Mouse (Mus musculus) v-Abl transformed pro-B cells (cell line): ENCODE results near the gene Kalrn.

ENCODE experiments used
- in situ Hi-C, 2 experiments: fragments of 400-800 bp; cut with MboI; formaldehyde crosslinking; loops; one replicate each; pipeline ENCODE4 v1.15.1; 2025; ENCODE audit not compliant: unreplicated experiment in 2 of 2

The Kalrn gene

GRCm38 (mm10) chr16:34011991-34012845 lies 561.1 kb downstream of the Kalrn start:
- in situ Hi-C loops, result no loop called here

GRCm38 (mm10) chr16:34009567-34009966 lies 563.8 kb downstream of the Kalrn start:
- in situ Hi-C loops, result no loop called here

GRCm38 (mm10) chr16:34005986-34006385 lies 567.3 kb downstream of the Kalrn start:
- in situ Hi-C loops, result no loop called here

GRCm38 (mm10) chr16:34004128-34004578 lies 569.2 kb downstream of the Kalrn start:
- in situ Hi-C loops, result no loop called here

DNA sequence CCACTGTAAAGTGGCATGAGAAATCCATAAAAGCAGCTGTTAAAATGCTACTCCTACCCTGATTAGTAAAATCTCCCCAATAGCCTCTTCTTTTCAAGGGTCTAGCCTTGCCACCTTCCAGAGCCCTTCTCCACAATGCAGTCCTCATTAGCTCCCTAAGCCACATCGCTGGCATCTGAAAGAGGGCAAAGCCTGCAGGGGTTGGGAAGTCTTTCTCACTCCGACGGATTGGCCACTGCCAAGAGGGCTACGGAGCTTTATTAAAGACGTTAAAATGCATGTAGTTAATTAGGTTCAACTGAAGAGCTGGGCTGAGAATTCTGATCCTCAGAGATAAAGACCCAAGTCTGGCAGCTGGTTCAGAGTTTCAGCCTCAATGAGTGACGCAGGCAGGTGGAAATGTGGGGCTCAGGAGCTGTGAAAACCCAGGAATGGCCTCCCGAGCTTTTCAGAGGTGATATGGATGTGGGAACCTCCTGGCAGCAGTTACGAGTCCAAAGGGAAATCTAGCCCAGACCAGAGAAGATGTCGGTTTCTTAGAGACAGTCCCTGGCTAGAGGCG lies 569.7 kb downstream of the Kalrn start:
- in situ Hi-C loops, result no loop called here

DNA sequence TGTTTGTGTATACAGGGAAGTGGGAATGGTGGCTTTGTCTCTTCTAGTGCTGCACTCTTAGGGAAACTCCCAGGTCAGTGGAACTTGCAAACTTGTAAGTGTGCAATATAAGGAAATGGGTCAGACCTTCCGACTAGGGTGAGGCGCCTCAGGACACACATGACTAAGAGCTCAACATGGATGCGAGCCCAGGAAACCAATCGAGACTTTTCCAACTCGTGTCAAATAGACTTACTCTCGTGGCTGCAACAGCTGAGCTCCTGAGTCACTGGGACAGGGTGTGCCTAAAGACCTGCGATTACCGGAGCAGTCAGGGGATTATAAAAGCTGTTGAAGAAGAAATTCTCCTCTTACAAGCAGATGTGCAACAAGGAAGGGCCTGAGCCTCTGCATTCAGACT lies 572.6 kb downstream of the Kalrn start:
- in situ Hi-C loops, result no loop called here

DNA sequence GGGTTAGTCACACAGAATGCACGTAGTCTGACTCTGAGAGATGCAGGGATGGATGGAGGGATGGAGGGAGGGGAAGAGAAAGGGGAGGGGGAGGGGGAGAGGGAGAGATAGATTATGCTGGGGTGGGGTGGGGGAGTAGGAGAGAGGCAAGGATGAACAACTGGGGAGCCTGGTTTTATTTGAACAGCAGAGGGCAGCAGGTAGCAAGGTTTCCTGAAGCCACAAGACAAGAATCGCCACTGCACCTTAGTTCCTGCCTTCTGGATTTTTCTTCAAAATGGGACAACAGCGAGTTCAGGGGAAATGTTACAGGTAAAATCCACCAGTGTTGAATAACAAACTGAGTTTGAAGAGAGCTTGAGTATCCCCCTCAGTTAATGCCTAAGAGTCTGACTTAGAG lies 573.9 kb downstream of the Kalrn start:
- in situ Hi-C loops, result loop anchor here (10.0 to 25.0 kb wide), 2 partner anchors 115 to 663 kb away; no protein-coding TSS in a partner anchor

DNA sequence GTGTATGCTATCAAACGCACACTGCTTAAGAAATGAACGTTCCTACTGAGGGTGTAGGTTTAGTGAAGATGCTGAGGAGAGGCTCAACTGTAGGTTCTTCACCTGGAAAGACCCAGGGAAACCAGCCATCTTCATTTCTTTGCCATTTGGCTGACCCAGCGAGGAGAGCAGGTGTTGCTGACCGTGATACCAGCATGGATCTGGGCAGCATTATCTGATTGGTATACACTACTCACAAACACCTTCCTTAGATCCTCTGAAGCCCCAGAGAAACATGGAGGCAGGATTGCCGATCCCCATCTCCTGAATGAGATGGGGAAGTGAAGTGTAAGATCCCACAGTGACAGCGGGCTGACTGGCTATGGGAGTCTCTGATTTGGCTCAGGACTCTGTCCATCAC lies 575.3 kb downstream of the Kalrn start:
- in situ Hi-C loops, result loop anchor here (10.0 to 25.0 kb wide), 2 partner anchors 117 to 664 kb away; no protein-coding TSS in a partner anchor

- in situ Hi-C loops, result loop anchor here (10.0 to 25.0 kb wide), 2 partner anchors 119 to 666 kb away; no protein-coding TSS in a partner anchor
Measured at GRCm38 (mm10) chr16:33996030-33996429, 577.3 kb downstream of the Kalrn start.

GRCm38 (mm10) chr16:33995496-33995895 lies 577.8 kb downstream of the Kalrn start:
- in situ Hi-C loops, result loop anchor here (10.0 to 25.0 kb wide), 2 partner anchors 119 to 667 kb away; no protein-coding TSS in a partner anchor

DNA sequence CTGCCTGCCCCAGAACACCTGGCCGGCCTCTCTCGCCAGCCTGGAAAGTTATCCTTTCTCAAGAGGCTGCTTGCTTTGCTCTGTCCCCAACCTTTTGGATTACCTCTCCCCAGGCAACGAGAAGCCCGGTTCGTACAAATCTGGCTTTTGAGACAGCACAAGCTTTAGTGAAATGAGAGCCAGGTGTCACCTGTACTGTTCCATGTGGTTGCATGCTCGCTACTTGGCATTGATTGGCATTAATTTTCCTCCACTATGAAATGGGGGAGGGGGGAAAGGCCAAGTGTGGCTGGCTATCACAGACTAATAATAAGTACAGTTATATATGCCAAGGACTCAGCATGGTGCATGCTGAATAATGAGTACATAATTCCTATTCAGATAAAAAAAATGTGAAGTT lies 579.0 kb downstream of the Kalrn start:
- in situ Hi-C loops, result loop anchor here (5.0 to 25.0 kb wide), 4 partner anchors 120 to 668 kb away; no protein-coding TSS in a partner anchor

GRCm38 (mm10) chr16:33990712-33991111 lies 582.6 kb downstream of the Kalrn start:
- in situ Hi-C loops, result loop anchor here (5.0 to 25.0 kb wide), 4 partner anchors 124 to 672 kb away; no protein-coding TSS in a partner anchor

DNA sequence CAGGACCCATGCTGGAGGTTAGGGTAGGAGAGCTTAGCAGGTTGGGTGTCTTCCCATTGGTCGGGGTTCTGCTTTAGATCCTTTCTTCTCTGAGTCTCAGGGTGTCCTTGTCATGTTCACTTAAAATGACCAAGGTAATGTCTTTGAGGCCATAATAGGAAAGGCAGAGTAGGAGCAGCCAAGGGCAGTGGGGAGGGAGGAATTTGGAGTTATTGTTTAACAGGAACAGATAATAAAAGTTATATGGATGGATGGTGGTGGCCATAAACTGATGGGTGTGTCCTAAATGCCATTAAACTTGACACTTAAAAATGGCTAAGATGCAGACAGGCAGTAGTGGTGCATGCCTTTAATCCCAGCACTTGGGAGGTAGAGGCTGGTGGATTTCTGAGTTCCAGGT lies 584.2 kb downstream of the Kalrn start:
- in situ Hi-C loops, result loop anchor here in 1 of 2 experiments (5.0 to 25.0 kb wide), 3 partner anchors 167 to 673 kb away; no protein-coding TSS in a partner anchor

GRCm38 (mm10) chr16:33988358-33989012 lies 584.8 kb downstream of the Kalrn start:
- in situ Hi-C loops, result loop anchor here in 1 of 2 experiments (5.0 to 25.0 kb wide), 3 partner anchors 166 to 674 kb away; no protein-coding TSS in a partner anchor

DNA sequence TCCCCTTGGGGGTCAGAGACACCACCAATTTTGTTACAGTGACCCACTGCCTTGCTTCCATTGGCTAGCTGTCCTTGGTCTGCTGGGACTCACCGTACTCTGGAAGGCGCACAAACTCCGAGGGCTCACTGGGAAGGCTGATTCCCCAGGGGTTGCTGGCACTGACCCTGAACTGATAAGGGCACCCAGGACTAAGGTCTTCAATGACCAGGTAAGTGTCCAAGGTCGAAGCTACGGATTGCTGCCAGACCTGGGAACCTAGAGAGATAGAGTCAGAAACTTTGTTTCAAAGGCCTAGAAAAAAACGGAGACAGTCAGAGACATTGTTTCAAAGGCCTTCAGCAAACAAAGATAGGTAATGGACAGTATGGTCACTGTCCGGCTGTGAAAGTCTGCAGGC lies 586.3 kb downstream of the Kalrn start:
- in situ Hi-C loops, result loop anchor here in 1 of 2 experiments (5.0 to 25.0 kb wide), 3 partner anchors 165 to 675 kb away; no protein-coding TSS in a partner anchor

DNA sequence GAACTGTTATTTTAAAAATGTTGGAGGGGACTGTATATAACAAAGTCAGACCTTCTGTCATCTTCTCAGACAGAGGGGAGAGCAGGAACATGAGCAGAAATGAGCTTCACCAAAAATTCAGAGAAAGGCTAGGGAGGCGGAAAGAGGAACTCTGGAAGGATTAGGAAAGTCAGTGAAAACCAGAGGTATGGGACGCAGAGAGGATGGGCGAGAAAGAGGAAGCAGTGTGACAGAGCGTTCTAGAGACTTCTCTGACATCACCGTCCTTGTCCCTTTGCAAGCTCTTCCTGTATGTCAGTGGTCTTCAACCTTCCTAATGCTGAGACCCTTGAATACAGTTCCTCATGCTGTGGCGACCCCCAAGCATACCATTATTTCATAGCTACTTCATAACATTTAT lies 588.0 kb downstream of the Kalrn start:
- in situ Hi-C loops, result loop anchor here in 1 of 2 experiments (5.0 to 25.0 kb wide), 3 partner anchors 163 to 677 kb away; no protein-coding TSS in a partner anchor

GRCm38 (mm10) chr16:33983712-33984111 lies 589.6 kb downstream of the Kalrn start:
- in situ Hi-C loops, result loop anchor here in 1 of 2 experiments (10.0 to 25.0 kb wide), 2 partner anchors 239 to 679 kb away; no protein-coding TSS in a partner anchor

DNA sequence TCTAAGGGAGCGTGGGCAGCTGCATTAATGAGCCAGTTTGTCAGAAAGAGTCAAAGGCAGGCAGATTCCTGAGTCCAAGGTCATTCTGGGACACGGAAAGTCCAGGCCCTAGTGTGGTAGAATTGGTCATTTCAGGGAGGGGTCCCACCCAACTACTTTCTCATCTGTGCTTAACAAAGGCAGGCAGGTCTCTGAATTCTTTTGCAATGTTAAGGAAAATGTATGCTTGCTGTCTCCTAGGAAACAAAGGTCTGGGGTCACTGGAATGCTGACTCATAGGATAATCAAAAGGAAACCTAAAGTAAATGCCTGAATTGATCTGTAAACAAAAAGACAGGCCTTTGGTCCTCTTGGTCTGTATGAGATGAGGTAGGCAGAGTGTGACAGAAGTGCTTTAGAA lies 593.5 kb downstream of the Kalrn start:
- in situ Hi-C loops, result loop anchor here in 1 of 2 experiments (10.0 to 25.0 kb wide), 2 partner anchors 235 to 682 kb away; no protein-coding TSS in a partner anchor

DNA sequence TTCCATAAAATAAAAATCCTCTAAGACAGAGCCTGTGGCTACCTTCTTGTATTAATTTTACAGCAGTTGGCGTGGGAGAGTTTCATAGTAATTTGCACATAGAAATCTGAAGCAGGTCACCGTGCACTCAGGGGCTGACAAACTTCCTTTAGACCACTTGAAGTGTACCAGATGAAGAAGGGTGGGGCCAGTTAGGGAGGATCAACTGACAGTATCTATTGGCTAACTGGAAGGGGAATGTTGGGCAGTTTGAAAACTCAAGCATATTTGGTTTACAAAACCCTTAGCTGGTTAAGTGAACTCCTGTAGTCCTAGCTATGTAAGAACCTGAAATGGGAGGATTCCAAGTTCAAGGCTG lies 606.1 kb downstream of the Kalrn start:
- in situ Hi-C loops, result loop anchor here (25.0 kb wide), 2 partner anchors 780 to 930 kb away; partner anchors contain the start of gene Osbpl11 (in 1 of the 2)
